Mouse (Mus musculus) embryonic facial prominence, embryonic 12.5 days (tissue): ENCODE data around the gene Arhgef2. TPM values are rescaled to one million over a fixed set of nuclear protein-coding genes. Genes with fewer than 3 reads are reported as not detected.
"Not testable (repeated sequence)": the region's sequence is repeated elsewhere in the genome, so short reads cannot be mapped to it uniquely, and the experiment has no call there.

Experiments
- ATAC-seq: fragments of 200-750 bp; cut with Nextera tagmentation; 2 replicates; pipeline ENCODE4 v1.8.0; 2017; ENCODE audit not compliant: insufficient number of reproducible peaks, insufficient read depth, low FRiP score, low TSS enrichment
- H3K27ac ChIP-seq: fragments of 300-500 bp; sonication (generic); 2 replicates; pipeline ENCODE4 v1.5.1; 2016; ENCODE audit warnings: mild to moderate bottlenecking
- H3K27me3 ChIP-seq: fragments of 300-500 bp; sonication (generic); 2 replicates; pipeline ENCODE4 v1.6.1; 2016; ENCODE audit warnings: mild to moderate bottlenecking, moderate library complexity
- H3K36me3 ChIP-seq: fragments of 300-500 bp; sonication (generic); 2 replicates; pipeline ENCODE4 v1.6.1; 2016; ENCODE audit warnings: mild to moderate bottlenecking
- H3K4me1 ChIP-seq: fragments of 300-500 bp; sonication (generic); 2 replicates; pipeline ENCODE4 v1.6.1; 2016
- H3K4me2 ChIP-seq: fragments of 300-500 bp; sonication (generic); replicated peaks from 2 replicates; pipeline ENCODE4 v1.6.1; 2016; ENCODE audit warnings: mild to moderate bottlenecking, moderate library complexity
- H3K4me3 ChIP-seq: fragments of 300-500 bp; sonication (generic); 2 replicates; pipeline ENCODE4 v1.5.1; 2016; ENCODE audit warnings: mild to moderate bottlenecking
- H3K9ac ChIP-seq: fragments of 300-500 bp; sonication (generic); 2 replicates; pipeline ENCODE4 v1.6.1; 2016; ENCODE audit warnings: mild to moderate bottlenecking, moderate library complexity
- H3K9me3 ChIP-seq: fragments of 300-500 bp; sonication (generic); 2 replicates; pipeline ENCODE4 v1.6.1; 2016; ENCODE audit warnings: mild to moderate bottlenecking, moderate library complexity
- WGBS: fragments of 180-500 bp; shearing (Covaris S2); methylation state at CpG from one replicate; pipeline ENCODE4 v1.1.7; 2016; 5-methylcytosine and 5-hydroxymethylcytosine counted together
- polyA plus RNA-seq: library from polyadenylated mRNA; unstranded; fragments of >200 nt; fragmentation: Nextera tagmentation; extraction: Ambion mirVana; gene quantifications from 2 replicates; pipeline ENCODE4 v1.2.1, GENCODE M21; 2016

The Arhgef2 gene
- polyA plus RNA-seq, 1 experiment from 2014 or later: 117 TPM

DNA sequence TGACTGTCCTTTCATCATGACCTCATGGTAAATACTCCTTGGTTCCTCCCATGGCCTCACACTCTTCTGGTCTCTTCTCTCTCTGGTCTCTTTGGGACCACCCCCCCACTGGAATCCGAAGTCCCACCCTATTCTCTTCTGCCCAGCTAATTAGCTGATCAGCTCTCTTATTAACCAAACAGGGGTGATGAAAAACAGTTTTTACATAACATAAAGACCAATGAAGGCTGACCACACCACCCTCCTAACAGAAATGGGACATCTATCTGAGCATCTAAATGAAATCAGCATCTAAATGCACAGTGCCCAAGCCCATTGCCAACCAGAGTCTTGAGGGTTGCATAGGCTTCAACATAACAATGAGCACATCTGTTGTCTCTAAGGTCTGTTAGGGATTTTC is 33.9 kb upstream of the Arhgef2 start:
- Histone ChIP-seq H3K4me2 (no peak overlapping the region), H3K36me3 (peaks cover 40% of the 10 kb centered on the region), H3K9me3 (no peaks in the 10 kb centered on the region), H3K27ac (no peak overlapping the region), H3K4me3 (no peak overlapping the region), H3K4me1 (no peaks in the 10 kb centered on the region), H3K27me3 (no peaks in the 10 kb centered on the region), H3K9ac (no peak overlapping the region)
- WGBS: 76% methylated on average over 1 of the region's 1 CpGs
- ATAC-seq: no peak

DNA sequence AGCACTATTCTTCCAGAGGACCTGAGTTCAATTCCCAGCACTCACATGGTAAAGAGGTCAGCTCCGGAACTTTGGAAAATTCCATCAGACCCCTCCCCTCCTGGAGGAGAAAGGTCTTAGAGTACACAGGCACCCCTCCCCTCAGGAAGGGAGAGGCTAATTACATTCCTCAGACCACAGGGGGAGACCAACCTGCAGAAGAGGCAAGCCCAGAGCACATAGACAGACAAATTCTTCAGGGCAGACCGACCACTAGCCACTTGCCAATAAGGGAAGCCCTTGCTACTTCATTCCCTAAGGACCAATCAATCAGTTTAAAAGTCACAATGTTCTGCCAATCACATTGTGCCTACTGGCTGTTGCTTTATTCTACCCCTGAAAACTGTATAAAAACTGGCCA is 32.9 kb upstream of the Arhgef2 start:
- no peak overlapping the region for H3K4me2 ChIP-seq
- ATAC-seq: no peak
- no peak overlapping the region for H3K9ac ChIP-seq
- H3K27ac ChIP-seq: no peak overlapping the region
- H3K4me3 ChIP-seq: no peak overlapping the region
- H3K27me3 ChIP-seq: no peaks in the 10 kb centered on the region
- no peaks in the 10 kb centered on the region for H3K9me3 ChIP-seq
- no peaks in the 10 kb centered on the region for H3K4me1 ChIP-seq
- peaks cover 31% of the 10 kb centered on the region for H3K36me3 ChIP-seq
- WGBS: 76% methylated on average over 2 of the region's 2 CpGs

DNA sequence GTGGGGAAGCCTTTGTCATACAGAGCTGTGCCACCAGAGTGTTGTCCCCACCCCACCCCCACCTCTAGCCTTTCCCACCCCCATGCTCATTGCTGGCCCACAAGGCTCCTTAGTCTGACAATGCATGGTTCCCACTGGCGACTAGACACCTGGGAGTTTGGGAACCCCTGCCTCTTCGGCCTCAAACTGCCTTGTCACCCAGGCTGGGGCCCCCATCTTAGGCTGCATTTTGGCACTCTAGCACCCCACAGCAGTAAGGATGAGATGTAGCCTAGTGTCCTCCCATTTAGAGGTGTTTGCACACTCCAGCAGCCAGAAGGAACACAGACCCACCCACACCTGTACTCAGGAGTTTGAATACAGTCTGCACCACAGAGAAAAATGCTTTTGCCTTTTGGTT is 32.0 kb upstream of the Arhgef2 start:
- no peak overlapping the region for H3K4me3 ChIP-seq
- no peak overlapping the region for H3K9ac ChIP-seq
- H3K36me3 ChIP-seq: peaks cover 21% of the 10 kb centered on the region
- H3K27ac ChIP-seq: no peak overlapping the region
- 87% methylated on average over 2 of the region's 2 CpGs for WGBS
- H3K4me1 ChIP-seq: no peaks in the 10 kb centered on the region
- H3K9me3 ChIP-seq: no peaks in the 10 kb centered on the region
- no peak for ATAC-seq
- H3K27me3 ChIP-seq: no peaks in the 10 kb centered on the region
- H3K4me2 ChIP-seq: no peak overlapping the region

DNA sequence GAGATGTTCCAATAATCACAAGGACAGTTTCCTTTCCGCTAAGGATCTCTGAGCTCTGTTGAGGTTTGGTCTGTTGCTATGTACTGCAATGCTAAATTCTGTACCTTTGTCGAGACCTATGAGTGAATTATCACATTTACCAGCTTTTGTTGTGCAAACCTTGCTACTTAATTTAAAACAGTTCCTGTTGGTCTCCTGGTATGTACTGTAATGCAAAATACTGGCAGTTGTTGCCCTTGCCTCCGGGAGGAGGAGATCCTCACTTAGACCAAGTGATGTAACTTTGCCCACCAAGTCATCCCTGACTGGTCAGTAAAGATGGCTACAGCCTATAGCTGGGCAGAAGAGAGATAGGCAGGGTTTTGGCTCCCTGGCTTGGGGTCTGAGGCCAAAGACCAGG is 30.2 kb upstream of the Arhgef2 start, which contains the start of gene Ssr2:
TSS of gene Ssr2 (plus strand) at position 337 of the 400 bp plus-strand sequence.
- Histone ChIP-seq H3K9me3 (no peaks in the 10 kb centered on the region), H3K9ac (no peak within 1 kb of the TSS), H3K27me3 (no peaks in the 10 kb centered on the region), H3K4me3 (no peak within 1 kb of the TSS), H3K4me2 (no peak within 1 kb of the TSS), H3K27ac (no peak within 1 kb of the TSS), H3K36me3 (0 out of 2 replicates have a peak, but pooled peaks cover 4% of the 10 kb centered on the region), H3K4me1 (peaks cover 6% of the 10 kb centered on the region)
- ATAC-seq: no peak
- WGBS: 85% methylated on average over 3 of the region's 3 CpGs

DNA sequence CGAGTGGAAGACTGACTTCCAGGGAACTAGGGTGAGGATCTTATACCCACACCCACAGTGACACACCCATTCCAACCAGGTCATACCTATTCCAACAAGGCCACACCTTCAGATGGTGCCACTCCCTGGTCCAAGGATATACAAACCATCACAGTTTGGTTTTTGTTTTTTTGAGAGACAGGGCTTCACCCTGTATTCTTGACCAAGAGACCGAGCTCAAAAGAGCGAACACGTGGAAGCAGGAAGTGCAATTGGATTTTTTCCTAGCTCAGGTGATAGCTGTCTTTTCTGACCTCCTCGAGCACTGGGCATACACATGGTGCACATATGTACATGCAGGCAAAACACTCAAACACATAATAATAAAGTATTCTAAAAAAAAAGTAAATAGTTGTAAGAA is 27.9 kb upstream of the Arhgef2 start:
- not testable (repeated sequence) for H3K9me3 ChIP-seq, H3K4me1 ChIP-seq, H3K9ac ChIP-seq, H3K4me3 ChIP-seq, H3K27ac ChIP-seq, H3K4me2 ChIP-seq, ATAC-seq, H3K27me3 ChIP-seq
- H3K36me3 ChIP-seq: peaks cover 12% of the 10 kb centered on the region
- WGBS: 83% methylated on average over 5 of the region's 5 CpGs

DNA sequence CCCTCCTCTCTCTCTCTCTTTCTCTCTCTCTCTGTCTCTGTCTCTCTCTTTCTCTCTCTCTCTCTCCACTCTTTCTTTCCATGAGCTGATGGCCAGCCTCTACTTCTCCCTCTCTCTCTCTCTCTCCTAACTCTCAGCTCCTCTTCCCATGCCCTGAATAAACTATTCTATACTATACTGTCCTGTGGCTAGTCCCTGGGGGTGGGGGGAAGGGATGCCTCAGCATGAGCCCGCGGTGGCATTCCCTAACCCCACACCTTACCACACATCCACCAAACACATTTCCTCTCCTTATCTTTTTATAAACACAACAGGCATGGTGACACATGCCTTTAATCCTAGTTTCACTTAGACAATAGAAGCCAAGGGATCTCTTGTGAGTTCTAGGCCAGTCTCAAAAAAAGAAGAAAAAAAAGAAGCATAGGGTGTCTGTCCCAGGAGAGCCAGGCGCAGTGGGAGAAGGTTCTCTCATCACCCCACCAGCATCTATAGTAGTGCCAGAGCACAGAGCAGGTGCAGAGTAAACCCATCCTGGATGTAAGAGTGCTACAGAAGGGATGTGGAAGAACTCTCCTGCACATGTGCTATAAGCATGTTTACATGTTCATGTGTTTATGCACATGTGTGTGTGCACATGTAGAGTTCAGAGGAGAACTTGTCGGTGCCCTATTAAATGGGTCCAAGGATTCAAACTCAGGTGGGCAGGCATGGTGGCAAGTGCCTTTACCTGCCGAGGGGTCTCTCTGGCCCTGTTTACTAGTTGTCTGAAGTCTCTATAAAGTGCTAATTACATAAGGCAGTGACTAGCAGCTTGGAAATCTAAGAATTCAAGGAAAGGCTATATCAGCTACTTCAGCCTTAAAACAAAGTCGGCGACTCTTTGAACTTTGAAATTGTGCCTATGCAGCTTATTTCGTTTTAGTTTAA is 27.0 kb upstream of the Arhgef2 start:
- Histone ChIP-seq H3K27ac (no peak overlapping the region), H3K9me3 (no peaks in the 10 kb centered on the region), H3K4me3 (peak overlapping the region; percentile 93), H3K9ac (peak overlapping the region; percentile 88; the same call in 1 of the 2 replicates), H3K36me3 (peaks cover 21% of the 10 kb centered on the region), H3K27me3 (no peaks in the 10 kb centered on the region), H3K4me1 (peaks cover 7% of the 10 kb centered on the region), H3K4me2 (peak overlapping the region; percentile 82)
- 48% methylated on average over 8 of the region's 8 CpGs for WGBS
- ATAC-seq: peak; percentile 54; the same call in 1 of the 2 replicates

DNA sequence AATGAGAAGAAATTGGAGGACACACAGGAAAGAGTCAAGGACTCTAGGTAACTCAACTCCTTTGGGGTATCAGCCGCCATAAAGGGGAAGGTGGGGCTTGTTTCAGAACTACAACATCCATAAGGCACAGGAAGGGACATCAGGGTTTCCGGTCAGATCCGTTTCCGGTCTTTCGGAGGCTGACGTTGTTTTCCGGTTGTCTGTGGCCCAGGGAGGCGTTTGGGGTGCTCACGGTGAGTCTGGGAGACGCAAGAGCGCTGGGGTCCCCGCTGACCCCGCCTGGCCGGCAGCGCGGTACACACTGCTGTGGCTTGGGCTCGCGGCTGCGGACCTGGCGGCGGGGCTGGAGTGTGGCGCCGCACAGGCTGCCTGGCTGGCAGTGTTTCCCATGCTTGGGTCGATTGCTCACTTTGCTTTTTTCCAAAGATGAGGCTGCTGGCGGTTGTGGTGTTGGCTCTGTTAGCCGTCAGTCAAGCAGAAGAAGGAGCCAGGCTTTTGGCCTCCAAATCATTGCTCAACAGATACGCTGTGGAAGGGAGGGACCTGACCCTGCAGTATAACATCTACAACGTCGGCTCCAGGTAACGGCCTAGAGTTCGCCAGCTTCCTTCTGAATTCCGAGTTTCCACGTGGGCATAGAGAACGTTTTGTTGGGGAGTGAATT is 26.2 kb upstream of the Arhgef2 start:
- Histone ChIP-seq H3K9me3 (no peaks in the 10 kb centered on the region), H3K4me3 (peak overlapping the region; percentile 93), H3K27me3 (no peaks in the 10 kb centered on the region), H3K27ac (no peak overlapping the region), H3K36me3 (peaks cover 30% of the 10 kb centered on the region), H3K4me1 (peaks cover 7% of the 10 kb centered on the region), H3K9ac (peak overlapping the region; percentile 88), H3K4me2 (peak overlapping the region; percentile 82)
- peak; percentile 59; the same call in 1 of the 2 replicates for ATAC-seq
- WGBS: under 1% methylated on average over 34 of the region's 34 CpGs

DNA sequence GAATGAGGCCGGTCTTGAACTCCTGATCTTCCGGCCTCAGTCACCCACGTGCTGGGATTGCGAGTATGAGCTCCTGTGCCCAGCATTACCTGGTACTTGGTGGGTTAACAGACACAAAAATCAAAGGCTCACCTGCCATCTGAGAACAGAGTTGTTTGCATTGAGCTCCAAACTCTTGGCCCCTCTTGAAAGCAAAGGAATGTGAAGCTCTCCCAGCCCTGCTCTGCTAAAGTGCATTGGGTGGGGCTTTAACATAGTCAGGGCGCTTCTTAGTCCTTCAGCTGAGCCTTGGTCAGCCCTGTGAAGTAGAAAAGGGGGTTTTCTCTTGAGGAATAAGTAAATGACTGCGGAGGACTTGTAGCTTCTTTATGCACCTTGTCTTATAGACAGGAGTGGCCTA is 20.0 kb upstream of the Arhgef2 start:
- peaks cover 67% of the 10 kb centered on the region for H3K36me3 ChIP-seq

DNA sequence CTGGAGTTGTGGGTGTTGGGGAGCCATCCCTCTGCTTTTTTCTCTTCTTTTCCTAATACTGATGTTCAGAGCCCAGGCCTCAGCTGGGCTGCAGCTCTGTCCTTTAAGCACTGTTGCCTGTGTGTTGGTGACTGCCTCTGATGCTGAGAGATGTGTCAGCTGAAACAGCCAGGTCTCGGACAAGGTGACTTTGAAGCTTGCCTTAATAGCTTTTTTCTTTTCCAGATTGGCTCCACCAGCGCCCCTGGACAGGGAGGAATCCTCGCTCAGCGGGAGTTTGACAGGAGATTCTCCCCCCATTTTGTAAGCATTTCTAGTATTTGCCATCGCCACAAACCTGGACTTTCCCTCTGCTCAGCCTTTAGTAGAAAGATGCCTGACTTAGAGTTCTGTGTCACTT is 19.1 kb upstream of the Arhgef2 start:
- Histone ChIP-seq H3K4me1 (peaks cover 16% of the 10 kb centered on the region), H3K27ac (no peak overlapping the region), H3K27me3 (no peaks in the 10 kb centered on the region), H3K4me2 (no peak overlapping the region), H3K9me3 (no peaks in the 10 kb centered on the region), H3K4me3 (no peak overlapping the region), H3K36me3 (peaks cover 67% of the 10 kb centered on the region), H3K9ac (no peak overlapping the region)
- ATAC-seq: no peak
- 89% methylated on average over 5 of the region's 5 CpGs for WGBS

More for the DNA sequence above, 20.0 kb upstream of the Arhgef2 start:
- no peak overlapping the region for H3K27ac ChIP-seq
- no peak overlapping the region for H3K4me3 ChIP-seq
- peaks cover 8% of the 10 kb centered on the region for H3K4me1 ChIP-seq
- 95% methylated on average over 6 of the region's 6 CpGs for WGBS
- ATAC-seq: no peak
- H3K27me3 ChIP-seq: no peaks in the 10 kb centered on the region
- H3K9ac ChIP-seq: no peak overlapping the region
- no peak overlapping the region for H3K4me2 ChIP-seq
- no peaks in the 10 kb centered on the region for H3K9me3 ChIP-seq

DNA sequence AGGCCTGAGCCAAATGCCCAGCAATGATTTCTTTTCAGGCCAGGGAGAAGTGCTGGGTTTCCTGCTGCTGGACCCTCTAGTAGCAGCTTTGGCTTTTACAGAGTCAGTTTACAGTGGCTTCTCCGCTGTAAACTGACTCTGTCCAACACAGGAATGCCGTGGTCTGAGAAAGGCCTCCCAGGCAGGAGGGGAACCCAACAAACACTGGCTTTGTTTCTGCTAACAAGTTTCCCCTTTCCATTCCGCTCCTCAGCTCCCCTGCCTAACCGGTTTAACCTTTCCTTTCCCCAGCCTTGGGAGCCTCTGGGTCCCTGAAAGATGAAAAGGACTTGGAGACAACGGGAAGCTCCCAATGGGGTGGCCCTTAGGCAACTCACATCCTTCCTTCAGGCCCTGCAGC is 15.5 kb upstream of the Arhgef2 start:
- H3K4me3 ChIP-seq: peak overlapping the region; percentile 8; the same call in 1 of the 2 replicates
- no peak for ATAC-seq
- peaks cover 37% of the 10 kb centered on the region for H3K36me3 ChIP-seq
- no peak overlapping the region for H3K4me2 ChIP-seq
- H3K27ac ChIP-seq: peak overlapping the region; percentile 72; the same call in 1 of the 2 replicates
- WGBS: 7% methylated on average over 5 of the region's 5 CpGs
- H3K9me3 ChIP-seq: no peaks in the 10 kb centered on the region
- no peaks in the 10 kb centered on the region for H3K27me3 ChIP-seq
- no peak overlapping the region for H3K9ac ChIP-seq
- H3K4me1 ChIP-seq: peaks cover 18% of the 10 kb centered on the region

DNA sequence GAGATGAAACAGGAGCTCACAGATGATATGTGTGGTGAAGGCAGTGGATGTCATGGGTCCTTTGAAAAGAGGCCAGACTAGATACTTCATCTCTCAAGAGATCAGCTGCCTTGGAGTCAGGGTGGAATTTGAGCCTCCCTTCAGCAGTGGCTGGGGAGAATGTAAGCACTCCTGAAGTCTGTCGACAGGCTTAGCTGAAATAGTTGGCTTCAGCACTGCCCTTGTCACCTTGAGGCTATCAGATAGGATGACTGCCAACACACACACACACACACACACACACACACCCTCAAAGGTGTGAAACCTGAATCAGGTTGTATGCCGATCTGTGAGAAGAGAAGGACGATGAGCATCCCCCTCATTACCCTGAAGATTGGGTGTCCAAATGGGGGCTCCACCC is 14.7 kb upstream of the Arhgef2 start:
- H3K27ac ChIP-seq: 0 out of 2 replicates have a peak overlapping the region, but pooled peaks have one; percentile 72

More for the DNA sequence above, 14.7 kb upstream of the Arhgef2 start:
- ATAC-seq: no peak
- no peak overlapping the region for H3K4me3 ChIP-seq
- H3K9ac ChIP-seq: no peak overlapping the region; the same call in 1 of the 2 replicates
- 23% methylated on average over 3 of the region's 3 CpGs for WGBS
- H3K27me3 ChIP-seq: no peaks in the 10 kb centered on the region
- peaks cover 29% of the 10 kb centered on the region for H3K36me3 ChIP-seq
- no peaks in the 10 kb centered on the region for H3K9me3 ChIP-seq
- H3K4me1 ChIP-seq: peaks cover 18% of the 10 kb centered on the region
- H3K4me2 ChIP-seq: no peak overlapping the region
